Mouse (Mus musculus): ENCODE results near the gene Crocc. TPM values are rescaled to one million over a fixed set of nuclear protein-coding genes. Genes with fewer than 3 reads are reported as not detected.
A peak's percentile ranks its signal among the peaks of the same experiment; 100 is the strongest.

Crocc gene
- polyA plus RNA-seq (2012; rRNA removed) = 40.4 and 42.5 TPM in 2 replicates

DNA sequence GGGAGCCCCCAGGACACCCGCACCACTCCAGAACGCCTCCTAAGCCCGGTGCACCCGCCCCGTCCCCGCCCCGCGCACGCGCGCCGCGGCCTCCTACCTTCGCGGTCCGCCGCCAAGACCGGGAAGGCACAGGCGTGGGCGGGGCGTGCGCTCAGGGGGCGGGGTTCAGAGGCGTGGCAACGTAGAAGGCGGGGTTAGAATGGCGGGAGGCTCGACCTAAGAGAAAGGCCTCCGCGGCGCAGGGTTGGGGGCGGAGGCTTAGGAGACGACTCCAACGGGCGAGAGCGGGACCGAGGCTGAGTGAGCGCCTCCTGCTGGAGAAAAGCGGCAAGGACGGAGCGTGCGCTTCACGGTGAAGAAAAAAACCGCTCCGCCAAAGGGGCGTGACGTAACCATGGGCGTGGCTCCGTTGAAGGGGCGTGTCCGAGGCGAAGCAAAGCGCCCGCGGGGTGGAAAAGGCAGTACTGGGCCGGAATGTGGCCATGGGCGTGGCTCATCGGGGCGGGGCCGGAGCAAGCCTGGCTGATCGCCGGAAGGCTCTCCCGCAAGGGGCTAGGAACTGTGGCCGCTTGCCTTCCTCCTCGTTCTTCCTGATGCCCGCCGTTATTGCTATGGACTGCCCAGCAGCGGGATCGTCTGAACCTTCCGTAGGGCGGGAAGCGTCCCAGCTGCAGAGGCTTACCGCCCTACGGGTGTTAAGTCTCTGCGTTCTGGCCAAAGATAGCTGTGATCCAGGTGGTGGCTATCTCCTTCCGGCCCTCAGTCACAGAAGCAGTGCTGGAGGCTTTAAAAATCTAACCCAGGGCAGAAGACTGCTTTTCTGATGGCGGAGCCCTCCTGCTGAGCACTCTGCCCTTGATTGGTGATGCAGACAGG lies at the start of gene Crocc:
Gene Crocc (minus strand): TSS at position 125 of the 876 bp plus-strand sequence.
- DNase-seq (ENCODE audit: low read depth) = peak; percentile 100
- peak; percentile 99 for TF ChIP-seq CTCF (IDR thresholded peaks at IDR 0.05; ENCODE audit: borderline replicate concordance, extremely low read depth, insufficient read depth, insufficient read length)
- TF ChIP-seq POLR2A (IDR thresholded peaks at IDR 0.05; ENCODE audit: borderline replicate concordance, extremely low read depth, insufficient read depth, insufficient read length, poor library complexity, severe bottlenecking) = peak; percentile 96

DNA sequence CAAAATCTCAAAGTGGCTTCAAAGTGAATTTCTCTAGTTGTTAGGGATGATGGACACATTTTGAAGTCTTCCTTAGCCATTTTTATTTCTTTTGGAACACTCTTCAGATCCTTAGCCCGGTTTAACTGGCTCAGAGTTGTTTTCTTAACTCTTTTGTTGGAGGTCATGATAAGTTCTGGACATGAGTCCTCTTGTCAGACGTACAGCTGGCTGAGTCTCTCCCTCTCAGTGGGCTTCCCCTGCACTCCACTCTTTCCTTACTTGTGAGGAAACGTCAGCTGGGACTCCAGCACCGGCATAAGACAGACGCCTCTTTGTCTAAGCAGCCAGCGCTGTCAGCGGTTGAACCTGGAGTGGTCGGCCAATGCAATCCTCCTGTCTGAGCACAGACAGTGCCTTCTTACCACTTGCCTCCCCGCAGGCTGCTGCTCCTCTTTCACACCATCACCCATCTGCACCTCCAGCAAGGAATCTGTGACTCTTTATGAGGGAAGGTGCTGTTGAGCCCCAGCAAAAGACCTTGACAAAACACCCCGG lies 47.9 kb upstream of the Crocc start:
- no peak for TF ChIP-seq POLR2A (IDR thresholded peaks at IDR 0.05; ENCODE audit: borderline replicate concordance, extremely low read depth, insufficient read depth, insufficient read length, poor library complexity, severe bottlenecking)
- TF ChIP-seq CTCF (IDR thresholded peaks at IDR 0.05; ENCODE audit: borderline replicate concordance, extremely low read depth, insufficient read depth, insufficient read length) = no peak
- DNase-seq (ENCODE audit: low read depth) = peak; percentile 48

DNA sequence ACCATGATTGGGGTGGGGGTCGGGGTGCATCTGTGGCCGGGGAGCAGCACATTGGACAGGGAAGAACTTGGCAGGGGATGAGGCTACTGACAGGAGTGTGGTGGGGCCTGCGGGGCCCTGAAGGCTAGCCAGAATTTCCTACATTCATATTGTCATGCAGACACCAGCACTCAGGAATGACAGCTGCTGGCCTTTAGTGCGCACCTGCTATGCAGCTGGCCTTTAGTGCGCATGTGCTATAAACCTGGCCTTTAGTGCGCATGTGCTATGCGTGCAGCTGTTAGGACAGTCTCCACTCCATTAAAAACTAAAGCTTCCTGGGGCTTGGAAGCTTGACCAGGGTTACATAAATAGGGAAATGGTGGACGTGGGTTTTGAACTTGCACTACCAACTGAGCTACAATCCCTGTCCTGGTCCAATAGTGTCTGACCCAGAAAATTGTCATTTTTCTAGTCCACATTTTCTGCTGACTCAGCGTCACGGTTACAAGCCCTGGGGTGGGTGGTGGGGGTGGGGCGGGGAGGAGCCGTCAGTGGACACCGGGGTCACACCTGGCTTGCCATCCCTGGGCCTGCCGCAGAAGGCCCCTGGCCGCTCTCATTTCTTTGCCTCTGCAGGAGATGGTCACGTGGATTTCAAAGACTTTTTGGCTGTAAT lies 46.3 kb upstream of the Crocc start:
- TF ChIP-seq POLR2A (IDR thresholded peaks at IDR 0.05; ENCODE audit: borderline replicate concordance, extremely low read depth, insufficient read depth, insufficient read length, poor library complexity, severe bottlenecking) (no peak), CTCF (IDR thresholded peaks at IDR 0.05; ENCODE audit: borderline replicate concordance, extremely low read depth, insufficient read depth, insufficient read length) (no peak)
- no peak for DNase-seq (ENCODE audit: low read depth)

DNA sequence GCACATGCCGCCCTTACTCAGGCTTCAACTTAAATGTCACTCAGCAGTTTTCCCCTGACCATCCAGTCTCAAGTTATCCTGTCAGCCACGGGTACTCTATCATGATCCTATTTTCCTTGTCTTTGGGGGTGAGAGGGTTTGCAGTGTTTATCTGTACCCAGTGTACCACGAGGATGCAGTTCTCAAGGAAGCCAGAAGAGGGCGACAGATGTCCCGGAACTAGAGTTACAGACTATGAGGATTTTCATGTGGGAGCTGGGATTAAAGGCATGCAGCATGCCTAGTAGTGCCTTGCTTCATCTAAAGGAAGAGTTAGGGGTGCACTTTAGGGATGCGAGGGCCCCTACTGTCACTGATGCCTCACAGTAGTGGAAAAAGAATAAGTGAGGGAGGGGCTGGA lies 41.5 kb upstream of the Crocc start:
- TF ChIP-seq POLR2A (IDR thresholded peaks at IDR 0.05; ENCODE audit: borderline replicate concordance, extremely low read depth, insufficient read depth, insufficient read length, poor library complexity, severe bottlenecking) (no peak), CTCF (IDR thresholded peaks at IDR 0.05; ENCODE audit: borderline replicate concordance, extremely low read depth, insufficient read depth, insufficient read length) (peak; percentile 50; the same call in 1 of the 2 replicates)
- DNase-seq (ENCODE audit: low read depth) = no peak

DNA sequence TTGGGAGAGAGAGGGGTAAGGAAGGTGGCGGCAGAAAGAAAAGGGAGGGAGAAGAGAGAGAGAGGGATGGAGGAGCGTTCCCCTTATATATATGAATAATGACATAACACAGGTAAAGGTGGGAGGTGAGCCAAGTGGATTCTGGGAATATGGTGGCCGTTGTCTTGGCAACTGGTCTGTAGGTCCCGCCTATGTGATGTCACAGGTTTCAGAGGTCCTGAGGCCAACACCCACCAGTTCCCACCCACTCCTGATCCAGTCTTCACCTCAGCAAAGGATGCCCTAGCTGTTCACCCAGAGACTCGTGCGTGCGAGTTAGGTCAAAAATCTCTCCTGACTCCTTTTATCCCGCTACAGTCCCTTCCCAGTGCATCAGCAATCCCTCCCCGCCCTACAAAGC lies 40.9 kb upstream of the Crocc start:
- TF ChIP-seq CTCF (IDR thresholded peaks at IDR 0.05; ENCODE audit: borderline replicate concordance, extremely low read depth, insufficient read depth, insufficient read length) (no peak), POLR2A (IDR thresholded peaks at IDR 0.05; ENCODE audit: borderline replicate concordance, extremely low read depth, insufficient read depth, insufficient read length, poor library complexity, severe bottlenecking) (no peak)
- DNase-seq (ENCODE audit: low read depth) = no peak

DNA sequence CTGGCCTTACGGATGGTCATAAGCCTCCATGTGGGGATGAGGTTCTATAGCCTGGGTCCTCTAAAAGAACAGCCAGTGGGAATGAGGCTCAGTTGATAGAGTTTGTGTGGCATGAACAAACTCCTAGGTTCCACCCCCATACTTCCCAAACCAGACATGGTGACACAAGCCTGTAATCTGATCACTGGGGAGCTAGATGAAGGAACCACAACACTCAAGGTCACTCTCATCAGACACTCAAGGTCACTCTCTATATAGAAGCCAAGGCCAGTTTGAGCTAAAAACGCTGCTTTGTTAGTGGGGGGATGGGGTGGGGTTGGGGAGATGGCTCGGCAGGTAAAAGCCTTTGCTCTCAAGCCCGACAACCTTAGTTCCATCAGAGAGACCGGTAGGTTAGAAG lies 39.6 kb upstream of the Crocc start:
- no peak for DNase-seq (ENCODE audit: low read depth)
- TF ChIP-seq CTCF (IDR thresholded peaks at IDR 0.05; ENCODE audit: borderline replicate concordance, extremely low read depth, insufficient read depth, insufficient read length) (no peak), POLR2A (IDR thresholded peaks at IDR 0.05; ENCODE audit: borderline replicate concordance, extremely low read depth, insufficient read depth, insufficient read length, poor library complexity, severe bottlenecking) (no peak)

DNA sequence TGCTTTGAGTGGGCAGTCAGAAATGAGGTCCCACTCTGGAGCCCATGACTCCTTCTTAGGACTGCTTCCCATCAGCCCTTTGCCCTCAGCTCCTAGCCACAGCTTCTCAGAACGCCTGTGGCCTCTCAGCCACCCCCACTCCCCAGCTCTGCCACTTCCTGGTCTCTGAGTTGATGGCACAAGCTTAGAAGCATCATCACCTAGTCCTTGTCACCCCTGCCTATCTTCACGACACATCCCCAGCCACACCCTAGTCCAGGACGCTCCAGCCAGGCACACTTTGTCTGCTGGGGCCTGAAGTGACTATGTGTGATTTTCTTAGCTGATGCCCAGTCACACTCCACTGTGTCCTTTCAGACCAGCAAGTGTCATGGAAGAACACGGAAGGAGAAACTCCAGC lies 38.6 kb upstream of the Crocc start:
- no peak for TF ChIP-seq CTCF (IDR thresholded peaks at IDR 0.05; ENCODE audit: borderline replicate concordance, extremely low read depth, insufficient read depth, insufficient read length)
- TF ChIP-seq POLR2A (IDR thresholded peaks at IDR 0.05; ENCODE audit: borderline replicate concordance, extremely low read depth, insufficient read depth, insufficient read length, poor library complexity, severe bottlenecking) = no peak
- no peak for DNase-seq (ENCODE audit: low read depth)

DNA sequence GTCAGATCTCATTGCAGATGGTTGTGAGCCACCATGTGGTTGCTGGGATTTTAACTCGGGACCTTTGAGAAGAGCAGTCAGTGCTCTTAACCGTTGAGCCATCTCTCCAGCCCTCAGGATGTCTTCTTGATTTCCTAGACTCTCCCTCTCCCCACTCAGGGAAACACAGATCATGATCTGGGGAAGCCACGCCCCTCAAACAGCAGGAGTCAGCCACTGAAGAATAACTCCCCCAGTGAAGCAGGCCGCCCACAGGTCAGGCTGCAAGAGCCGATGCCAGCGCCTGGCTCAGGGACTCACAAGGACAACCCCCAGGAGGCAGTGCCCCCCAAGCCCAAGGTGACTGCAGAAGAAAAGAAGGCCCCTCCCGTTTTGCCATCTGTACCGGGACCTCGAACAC lies 36.4 kb upstream of the Crocc start:
- no peak for DNase-seq (ENCODE audit: low read depth)

DNA sequence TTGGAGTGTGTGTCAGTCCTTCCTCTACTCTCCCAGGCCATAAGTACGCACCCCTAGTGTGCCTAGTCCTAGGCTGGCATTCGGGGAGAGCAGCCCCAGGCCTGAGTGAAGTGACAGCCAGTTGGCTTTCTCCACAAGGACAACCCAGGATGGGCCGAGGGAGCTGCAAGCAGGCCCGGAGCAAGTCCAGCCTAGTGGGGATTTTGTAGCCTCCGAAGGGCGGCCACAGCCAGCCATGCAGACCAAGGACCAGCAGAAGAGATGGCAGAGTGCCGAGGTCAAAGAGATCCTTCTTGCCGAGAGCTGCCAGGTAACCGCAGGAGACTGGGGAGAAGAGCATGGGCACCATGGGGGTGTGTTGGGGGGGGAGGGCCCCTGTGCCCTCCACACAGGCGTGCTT lies 34.7 kb upstream of the Crocc start:
- TF ChIP-seq CTCF (IDR thresholded peaks at IDR 0.05; ENCODE audit: borderline replicate concordance, extremely low read depth, insufficient read depth, insufficient read length) = no peak
- TF ChIP-seq POLR2A (IDR thresholded peaks at IDR 0.05; ENCODE audit: borderline replicate concordance, extremely low read depth, insufficient read depth, insufficient read length, poor library complexity, severe bottlenecking) = no peak
- no peak for DNase-seq (ENCODE audit: low read depth)

More for the DNA sequence above, 36.4 kb upstream of the Crocc start:
- no peak for TF ChIP-seq POLR2A (IDR thresholded peaks at IDR 0.05; ENCODE audit: borderline replicate concordance, extremely low read depth, insufficient read depth, insufficient read length, poor library complexity, severe bottlenecking)
- TF ChIP-seq CTCF (IDR thresholded peaks at IDR 0.05; ENCODE audit: borderline replicate concordance, extremely low read depth, insufficient read depth, insufficient read length) = no peak

DNA sequence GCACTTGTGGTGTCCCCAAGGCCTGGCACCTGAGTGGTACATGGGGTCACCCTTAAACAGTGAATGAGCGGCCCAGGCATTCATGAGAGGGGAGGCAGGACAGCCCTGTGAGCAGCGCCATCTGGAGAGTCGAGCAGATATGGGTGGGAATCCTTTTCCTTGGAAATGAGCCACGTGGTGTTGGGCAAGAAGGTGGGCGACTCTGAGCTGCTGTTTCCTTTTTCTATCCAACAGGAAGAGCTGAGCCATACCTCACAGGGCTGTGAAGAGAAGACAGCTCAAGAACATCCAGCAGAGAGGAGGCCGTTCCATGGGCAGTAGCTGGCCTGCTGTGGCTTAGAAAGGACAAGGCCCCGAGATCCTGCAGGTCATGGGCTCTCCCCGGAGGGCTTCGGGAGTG lies 28.4 kb upstream of the Crocc start:
- no peak for TF ChIP-seq POLR2A (IDR thresholded peaks at IDR 0.05; ENCODE audit: borderline replicate concordance, extremely low read depth, insufficient read depth, insufficient read length, poor library complexity, severe bottlenecking)
- TF ChIP-seq CTCF (IDR thresholded peaks at IDR 0.05; ENCODE audit: borderline replicate concordance, extremely low read depth, insufficient read depth, insufficient read length) = no peak

DNA sequence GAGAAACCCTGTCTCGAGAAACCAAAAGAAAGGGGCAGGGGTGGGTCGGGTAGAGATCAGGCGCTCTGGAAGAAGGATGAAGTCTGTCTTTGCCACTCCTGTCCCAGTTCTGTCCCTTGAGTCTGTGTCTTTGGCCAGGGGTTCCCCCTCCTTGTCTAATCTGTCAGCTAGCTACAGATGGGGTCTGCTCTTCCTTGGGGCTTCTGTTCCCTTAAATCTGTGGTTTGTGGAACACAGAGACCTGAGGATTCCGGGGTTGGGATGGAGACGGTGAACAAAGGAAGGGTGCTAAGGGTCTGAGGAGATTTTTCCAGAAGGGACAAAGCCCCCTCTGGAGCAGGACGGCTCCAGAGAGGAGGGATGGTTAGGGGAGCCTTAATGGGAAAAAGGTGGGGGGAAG lies 27.7 kb upstream of the Crocc start, which contains the start of gene Spata21:
Gene Spata21 (plus strand): TSS at position 301 of the 400 bp plus-strand sequence.
- DNase-seq (ENCODE audit: low read depth) = no peak
- TF ChIP-seq CTCF (IDR thresholded peaks at IDR 0.05; ENCODE audit: borderline replicate concordance, extremely low read depth, insufficient read depth, insufficient read length) (no peak), POLR2A (IDR thresholded peaks at IDR 0.05; ENCODE audit: borderline replicate concordance, extremely low read depth, insufficient read depth, insufficient read length, poor library complexity, severe bottlenecking) (no peak)

More for the DNA sequence above, 28.4 kb upstream of the Crocc start:
- no peak for DNase-seq (ENCODE audit: low read depth)

Data from brain, embryonic 14.5 days (tissue).